Mouse (Mus musculus): ENCODE data around the gene Kpna3. TPM values are rescaled to one million over a fixed set of nuclear protein-coding genes. Genes with fewer than 3 reads are reported as not detected.

Kpna3 gene
- polyA plus RNA-seq (2021; fragmentation: Nextera tagmentation) = 28.5 and 35.5 TPM in 2 replicates
- long read RNA-seq, experiment 1, full-length matches to known transcripts = 281 of 353 reads
- long read RNA-seq, experiment 1, partial matches to known transcripts = 54 of 353 reads
- long read RNA-seq, experiment 1, other reads (novel, unspliced or antisense) = 18 of 353 reads
- long read RNA-seq, experiment 2, full-length matches to known transcripts = 24 of 66 reads
- long read RNA-seq, experiment 2, partial matches to known transcripts = 20 of 66 reads
- long read RNA-seq, experiment 2, other reads (novel, unspliced or antisense) = 22 of 66 reads

DNA sequence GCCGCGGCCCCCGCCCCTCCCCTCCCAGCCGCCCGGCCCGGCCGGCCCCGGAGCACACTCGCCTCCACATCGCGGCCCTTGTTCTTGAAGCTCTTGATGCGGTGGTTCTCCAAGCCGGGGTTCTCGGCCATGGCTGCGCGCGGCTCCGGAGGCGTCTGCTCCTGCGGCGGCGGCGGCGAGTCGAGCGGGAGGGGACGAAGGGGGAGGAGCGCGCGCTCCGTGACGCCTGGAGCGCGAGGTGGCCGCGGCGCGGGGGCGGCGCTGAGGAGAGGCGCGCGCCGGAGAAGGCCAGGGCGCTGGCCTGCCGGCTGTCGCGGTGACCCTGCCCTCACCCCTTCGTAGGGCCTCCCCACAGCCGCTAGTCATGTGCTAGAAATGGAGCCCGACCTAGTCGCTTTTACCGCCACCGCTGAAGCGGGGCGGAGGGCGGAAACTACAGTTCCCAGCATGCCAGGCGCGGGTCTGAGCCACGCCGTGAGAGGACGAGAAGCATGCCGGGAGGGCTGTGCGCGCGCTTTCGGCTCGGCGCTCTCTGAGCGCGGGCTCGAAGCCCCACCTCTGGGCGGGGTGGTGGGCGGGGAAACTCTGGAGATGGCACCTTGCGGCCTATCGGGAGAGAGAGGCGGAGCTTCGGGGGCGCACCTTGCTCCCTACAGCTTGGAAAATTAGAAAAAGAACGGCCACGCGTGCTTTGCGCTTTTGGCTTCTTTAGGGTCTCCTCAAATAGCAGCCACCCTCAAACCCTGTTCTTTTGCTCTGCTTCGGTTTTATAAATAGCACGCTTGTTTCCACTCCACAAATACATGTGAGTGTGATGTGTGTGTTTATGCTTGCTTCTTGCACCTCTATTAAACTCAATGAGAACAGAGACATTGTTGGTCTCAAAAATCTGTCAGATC is at the start of gene Kpna3:
Gene Kpna3, minus strand, starts transcription at position 214 of the 899 bp plus-strand sequence.

DNA sequence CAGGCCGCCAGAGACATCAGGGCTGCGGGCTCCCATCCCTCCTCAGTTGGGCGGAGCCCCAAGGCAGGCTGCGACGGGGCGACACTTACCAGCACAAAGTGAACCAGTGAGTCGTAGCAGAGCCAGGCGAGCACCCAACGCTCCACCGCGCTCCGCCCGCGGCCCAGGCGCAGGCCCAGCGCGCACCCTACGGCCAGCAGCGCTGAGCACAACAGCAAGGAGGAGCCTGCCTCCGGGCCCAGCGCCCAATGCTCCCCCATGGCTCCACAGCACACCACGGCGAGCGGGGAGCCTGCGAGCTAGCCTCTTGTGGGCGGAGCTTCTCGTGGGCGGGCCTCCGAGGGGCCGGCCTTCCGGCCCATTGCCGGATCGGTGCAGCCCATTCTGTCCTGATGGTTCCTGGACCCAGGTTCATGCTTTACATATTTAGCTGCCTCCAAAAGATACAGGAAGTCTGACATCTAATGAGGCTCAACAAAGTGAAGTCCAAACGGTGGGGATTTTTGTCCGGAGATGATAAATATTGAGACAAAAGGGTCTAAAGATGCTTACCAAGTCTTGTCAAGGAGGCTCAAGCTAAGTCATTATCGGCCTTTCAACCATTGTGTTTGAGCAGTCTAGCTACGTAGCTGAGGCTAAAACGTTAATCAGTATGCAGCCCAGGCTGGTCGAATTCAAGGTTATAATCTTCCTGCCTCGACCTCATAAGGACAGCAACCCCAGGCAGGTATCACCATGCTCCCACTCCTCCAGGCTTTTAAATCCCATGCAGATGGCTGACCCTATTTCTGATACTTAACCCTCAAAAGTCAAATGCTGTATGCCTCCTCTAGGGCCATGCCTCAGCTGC is 79.3 kb downstream of the Kpna3 start, which contains the start of gene Ebpl:
Gene Ebpl, minus strand, starts transcription at position 309 of the 850 bp plus-strand sequence.

Other genes starting within 250 kb of the Kpna3 start
- 0.09 and 0.10 TPM in 2 replicates for gene Sgcg, start 181.4 kb downstream of the Kpna3 start, polyA plus RNA-seq (2021; fragmentation: Nextera tagmentation)
- gene Arl11, start 130.1 kb downstream of the Kpna3 start, polyA plus RNA-seq (2021; fragmentation: Nextera tagmentation) = 1.3 and 1.5 TPM in 2 replicates
- gene Ebpl, start 79.4 kb downstream of the Kpna3 start, polyA plus RNA-seq (2021; fragmentation: Nextera tagmentation) = 8.1 and 10.5 TPM in 2 replicates
- 74.7 and 94.3 TPM in 2 replicates for gene Spryd7, start 117.0 kb upstream of the Kpna3 start, polyA plus RNA-seq (2021; fragmentation: Nextera tagmentation)
- gene Trim13, start 158.4 kb upstream of the Kpna3 start, polyA plus RNA-seq (2021; fragmentation: Nextera tagmentation) = 11.3 and 12.0 TPM in 2 replicates
- gene Kcnrg, start 167.6 kb upstream of the Kpna3 start, polyA plus RNA-seq (2021; fragmentation: Nextera tagmentation) = 0.25 and 0.33 TPM in 2 replicates